Mouse (Mus musculus) embryonic facial prominence, embryonic 15.5 days (tissue): ENCODE measurements at regions not wholly inside any gene's neighbourhood (a gene's known extent, or its start where the extent isn't known, plus 50 kb on each side); places are given as distances from the start of the nearest gene placed in this dataset.

Source experiments
- ATAC-seq: fragments of 200-750 bp; cut with Nextera tagmentation; 2 replicates; pipeline ENCODE4 v1.8.0; 2017; ENCODE audit warnings: low read depth, moderate TSS enrichment; ENCODE audit not compliant: insufficient number of reproducible peaks, low FRiP score, low TSS enrichment
- H3K27ac ChIP-seq: fragments of 300-500 bp; sonication (generic); replicated peaks from 2 replicates; pipeline ENCODE4 v1.5.1; 2015; ENCODE audit warnings: mild to moderate bottlenecking, inconsistent platforms
- H3K27me3 ChIP-seq: fragments of 300-500 bp; sonication (generic); 2 replicates; pipeline ENCODE4 v1.6.1; 2015; ENCODE audit warnings: inconsistent platforms
- H3K36me3 ChIP-seq: fragments of 300-500 bp; sonication (generic); 2 replicates; pipeline ENCODE4 v1.6.1; 2015; ENCODE audit warnings: mild to moderate bottlenecking, inconsistent platforms
- H3K4me1 ChIP-seq: fragments of 300-500 bp; sonication (generic); 2 replicates; pipeline ENCODE4 v1.6.1; 2015; ENCODE audit warnings: inconsistent platforms
- H3K4me2 ChIP-seq: fragments of 300-500 bp; sonication (generic); replicated peaks from 2 replicates; pipeline ENCODE4 v1.6.1; 2015; ENCODE audit warnings: mild to moderate bottlenecking, inconsistent platforms
- H3K4me3 ChIP-seq: fragments of 300-500 bp; sonication (generic); replicated peaks from 2 replicates; pipeline ENCODE4 v1.5.1; 2015; ENCODE audit warnings: mild to moderate bottlenecking, inconsistent platforms
- H3K9ac ChIP-seq: fragments of 300-500 bp; sonication (generic); 2 replicates; pipeline ENCODE4 v1.6.1; 2015; ENCODE audit warnings: inconsistent platforms
- H3K9me3 ChIP-seq: fragments of 300-500 bp; sonication (generic); replicated peaks from 2 replicates; pipeline ENCODE4 v1.6.1; 2016; ENCODE audit warnings: inconsistent platforms
- WGBS: fragments of 180-500 bp; shearing (Covaris S2); methylation state at CpG from one replicate; pipeline ENCODE4 v1.1.7; 2015; 5-methylcytosine and 5-hydroxymethylcytosine counted together

GRCm38 (mm10) chr12:39073289-39074022 is 294.3 kb downstream of the Etv1 start:
- no peaks in the 10 kb centered on the region for H3K27me3 ChIP-seq
- H3K27ac ChIP-seq = no peak overlapping the region
- no peaks in the 10 kb centered on the region for H3K9me3 ChIP-seq
- no peaks in the 10 kb centered on the region for H3K4me1 ChIP-seq
- no peak overlapping the region for H3K4me3 ChIP-seq
- H3K9ac ChIP-seq = no peak overlapping the region
- no peak for ATAC-seq
- WGBS = 71% methylated on average over 15 of the region's 15 CpGs
- H3K36me3 ChIP-seq = no peaks in the 10 kb centered on the region
- no peak overlapping the region for H3K4me2 ChIP-seq

DNA sequence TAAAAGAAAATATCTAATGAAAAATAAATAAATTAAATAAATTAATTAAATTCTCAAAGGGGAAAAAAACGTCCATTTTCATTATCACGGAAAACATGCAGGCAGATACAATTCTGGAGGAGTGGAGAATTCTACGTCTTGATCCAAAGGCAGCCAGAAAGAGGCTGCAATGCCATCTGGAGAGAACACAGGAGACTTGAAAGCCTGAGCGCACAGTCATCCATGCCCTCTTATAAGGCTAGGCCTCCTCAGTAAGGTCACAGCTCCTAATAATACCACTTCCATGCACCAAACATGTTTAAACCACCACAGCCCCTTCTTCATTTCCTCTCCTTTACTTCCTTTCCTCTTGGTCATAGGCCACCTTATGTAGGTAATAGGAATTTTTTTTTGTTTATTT is 307.1 kb downstream of the Etv1 start:
- ATAC-seq = no peak
- no peaks in the 10 kb centered on the region for H3K9me3 ChIP-seq
- 82% methylated on average over 4 of the region's 4 CpGs for WGBS
- no peak overlapping the region for H3K4me2 ChIP-seq
- no peaks in the 10 kb centered on the region for H3K27me3 ChIP-seq
- no peaks in the 10 kb centered on the region for H3K4me1 ChIP-seq
- no peak overlapping the region for H3K27ac ChIP-seq
- H3K4me3 ChIP-seq = no peak overlapping the region
- H3K9ac ChIP-seq = no peak overlapping the region
- no peaks in the 10 kb centered on the region for H3K36me3 ChIP-seq

- Histone ChIP-seq H3K4me3 (no peak overlapping the region), H3K9me3 (no peaks in the 10 kb centered on the region), H3K4me2 (no peak overlapping the region), H3K27ac (no peak overlapping the region), H3K9ac (no peak overlapping the region), H3K27me3 (no peaks in the 10 kb centered on the region), H3K4me1 (no peaks in the 10 kb centered on the region), H3K36me3 (no peaks in the 10 kb centered on the region)
- no peak for ATAC-seq
- 20% methylated on average over 5 of the region's 5 CpGs for WGBS
These were observed 315.6 kb downstream of the Etv1 start for GRCm38 (mm10) chr12:39094638-39095230.

- Histone ChIP-seq H3K9ac (no peak overlapping the region), H3K9me3 (no peaks in the 10 kb centered on the region), H3K4me3 (no peak overlapping the region), H3K27ac (no peak overlapping the region), H3K4me1 (no peaks in the 10 kb centered on the region), H3K4me2 (no peak overlapping the region), H3K36me3 (no peaks in the 10 kb centered on the region), H3K27me3 (no peaks in the 10 kb centered on the region)
- no peak for ATAC-seq
- 70% methylated on average over 3 of the region's 3 CpGs for WGBS
These were observed 344.4 kb downstream of the Etv1 start for GRCm38 (mm10) chr12:39123391-39124095.

GRCm38 (mm10) chr12:39154689-39155088 is 375.5 kb downstream of the Etv1 start:
- Histone ChIP-seq H3K9ac (no peak overlapping the region), H3K4me2 (no peak overlapping the region), H3K9me3 (no peaks in the 10 kb centered on the region), H3K27me3 (no peaks in the 10 kb centered on the region), H3K27ac (no peak overlapping the region), H3K4me1 (no peaks in the 10 kb centered on the region; the same call in 1 of the 2 replicates), H3K36me3 (no peaks in the 10 kb centered on the region), H3K4me3 (no peak overlapping the region)
- ATAC-seq = peak; percentile 54; the same call in 1 of the 2 replicates
- WGBS = 38% methylated on average over 6 of the region's 6 CpGs

DNA sequence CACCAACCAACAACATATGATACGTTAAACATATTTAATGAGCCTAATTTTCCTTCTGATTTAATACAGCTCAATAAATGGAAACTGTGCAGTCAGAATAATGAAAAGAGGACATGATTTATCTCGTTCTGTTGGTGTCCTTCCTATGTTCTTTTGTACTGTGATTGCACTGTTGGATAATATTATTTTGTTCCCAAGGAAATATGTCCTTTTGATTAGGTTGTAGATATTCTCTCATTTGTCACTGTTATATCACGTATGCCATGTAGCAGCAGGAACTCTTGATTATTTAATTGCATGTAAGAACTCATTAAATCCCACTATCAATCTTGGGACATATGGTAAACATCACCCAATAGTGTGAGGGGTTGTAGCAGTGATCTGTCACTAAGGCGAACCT is 397.8 kb downstream of the Etv1 start:
- Histone ChIP-seq H3K9me3 (no peaks in the 10 kb centered on the region), H3K36me3 (no peaks in the 10 kb centered on the region), H3K4me3 (no peak overlapping the region), H3K27ac (no peak overlapping the region), H3K9ac (no peak overlapping the region), H3K4me1 (no peaks in the 10 kb centered on the region), H3K27me3 (no peaks in the 10 kb centered on the region), H3K4me2 (no peak overlapping the region)
- 75% methylated on average over 4 of the region's 4 CpGs for WGBS
- ATAC-seq = no peak

- H3K27me3 ChIP-seq = no peaks in the 10 kb centered on the region
- H3K4me1 ChIP-seq = no peaks in the 10 kb centered on the region
- ATAC-seq = no peak
- H3K9ac ChIP-seq = no peak overlapping the region
- no peak overlapping the region for H3K27ac ChIP-seq
- H3K4me3 ChIP-seq = no peak overlapping the region
- H3K36me3 ChIP-seq = no peaks in the 10 kb centered on the region
- H3K4me2 ChIP-seq = no peak overlapping the region
- 23% methylated on average over 4 of the region's 4 CpGs for WGBS
- H3K9me3 ChIP-seq = no peaks in the 10 kb centered on the region
These were observed 444.9 kb downstream of the Etv1 start for GRCm38 (mm10) chr12:39224073-39224472.

DNA sequence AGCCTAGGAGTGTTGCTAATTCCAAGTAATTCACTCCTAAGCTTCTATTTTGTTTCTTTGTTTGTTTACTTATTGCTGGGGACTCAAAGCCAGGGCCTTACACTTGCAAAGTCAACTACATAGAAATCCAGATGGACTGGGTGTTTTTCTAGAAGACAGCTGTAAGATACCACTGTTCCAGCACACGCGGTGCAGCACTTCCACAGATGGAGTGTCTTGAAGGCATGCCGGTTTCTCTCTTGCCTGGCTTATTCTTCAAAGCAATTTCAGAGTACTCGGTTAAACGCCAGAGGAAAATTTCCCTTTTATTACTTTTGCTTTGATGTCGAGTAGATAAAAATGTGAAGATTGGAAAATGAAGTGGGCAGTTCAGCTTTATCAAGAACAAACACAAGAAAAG is 477.4 kb downstream of the Etv1 start:
- no peak overlapping the region for H3K4me2 ChIP-seq
- no peaks in the 10 kb centered on the region for H3K27me3 ChIP-seq
- H3K4me3 ChIP-seq = no peak overlapping the region
- H3K27ac ChIP-seq = no peak overlapping the region
- H3K9ac ChIP-seq = no peak overlapping the region
- WGBS = 56% methylated on average over 6 of the region's 6 CpGs
- H3K4me1 ChIP-seq = no peaks in the 10 kb centered on the region
- no peaks in the 10 kb centered on the region for H3K9me3 ChIP-seq
- ATAC-seq = no peak
- H3K36me3 ChIP-seq = no peaks in the 10 kb centered on the region

DNA sequence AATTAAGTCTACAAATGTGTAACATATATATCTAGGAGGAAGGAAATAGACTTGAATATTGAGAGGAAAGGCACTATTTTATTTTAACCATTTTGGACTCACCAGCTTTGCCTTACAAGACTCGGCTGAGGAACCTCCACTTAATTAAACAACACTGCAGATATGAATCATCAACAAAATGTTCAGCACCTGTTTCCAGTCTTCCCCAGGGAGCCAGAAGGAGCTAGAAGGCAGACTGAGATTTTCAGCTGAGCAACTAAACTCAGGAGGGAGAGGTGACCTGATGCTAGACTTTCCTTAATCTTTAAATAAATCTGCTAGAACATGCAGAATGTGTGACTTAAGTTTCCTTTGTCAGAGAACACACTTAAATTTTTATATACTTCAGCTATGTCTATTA is 478.4 kb downstream of the Etv1 start:
- no peak overlapping the region for H3K4me3 ChIP-seq
- H3K36me3 ChIP-seq = no peaks in the 10 kb centered on the region
- no peaks in the 10 kb centered on the region for H3K4me1 ChIP-seq
- H3K27ac ChIP-seq = no peak overlapping the region
- no peak overlapping the region for H3K4me2 ChIP-seq
- WGBS = 62% methylated on average over 1 of the region's 1 CpGs
- no peak overlapping the region for H3K9ac ChIP-seq
- no peaks in the 10 kb centered on the region for H3K27me3 ChIP-seq
- no peaks in the 10 kb centered on the region for H3K9me3 ChIP-seq
- no peak for ATAC-seq

GRCm38 (mm10) chr12:39289676-39290075 is 510.5 kb downstream of the Etv1 start:
- Histone ChIP-seq H3K27me3 (no peaks in the 10 kb centered on the region), H3K27ac (no peak overlapping the region), H3K36me3 (no peaks in the 10 kb centered on the region), H3K4me3 (no peak overlapping the region), H3K4me2 (no peak overlapping the region), H3K9me3 (no peaks in the 10 kb centered on the region), H3K4me1 (no peaks in the 10 kb centered on the region), H3K9ac (no peak overlapping the region)
- ATAC-seq = no peak
- WGBS = 68% methylated on average over 2 of the region's 2 CpGs

- H3K9me3 ChIP-seq = no peaks in the 10 kb centered on the region
- H3K27ac ChIP-seq = no peak overlapping the region
- ATAC-seq = no peak; the same call in 1 of the 2 replicates
- H3K27me3 ChIP-seq = no peaks in the 10 kb centered on the region
- H3K4me2 ChIP-seq = no peak overlapping the region
- WGBS = 23% methylated on average over 13 of the region's 13 CpGs
- H3K36me3 ChIP-seq = no peaks in the 10 kb centered on the region
- no peak overlapping the region for H3K4me3 ChIP-seq
- H3K9ac ChIP-seq = no peak overlapping the region
- 0 out of 2 replicates have a peak, but pooled peaks cover 6% of the 10 kb centered on the region for H3K4me1 ChIP-seq
These were observed 522.4 kb downstream of the Etv1 start for GRCm38 (mm10) chr12:39301351-39302212.
